Mouse (Mus musculus): ENCODE measurements around the gene AC134908.4.

Gene AC134908.4

GRCm38 (mm10) chr17:25744311-25744710, 51.1 kb downstream of the AC134908.4 start:
- TF ChIP-seq GATA4 (IDR thresholded peaks at IDR 0.05; ENCODE audit: insufficient replicate concordance, low read length): no peak

- no peak for TF ChIP-seq GATA4 (IDR thresholded peaks at IDR 0.05; ENCODE audit: insufficient replicate concordance, low read length)
Measured at GRCm38 (mm10) chr17:25743831-25744230, 51.6 kb downstream of the AC134908.4 start.

All from liver, adult (tissue).